Mouse (Mus musculus): ENCODE measurements around the gene Tmed1. TPM values are rescaled to one million over a fixed set of nuclear protein-coding genes. Genes with fewer than 3 reads are reported as not detected.

Gene Tmed1
- 7.8 TPM for polyA plus RNA-seq (2017; shearing (Covaris generic))

GRCm38 (mm10) chr9:21509772-21510688 is at the start of gene Tmed1:
Tmed1 (minus strand) TSS chr9:21510252.

GRCm38 (mm10) chr9:21546789-21547074 is 36.7 kb upstream of the Tmed1 start, which contains the start of gene Carm1:
Carm1 (plus strand) TSS chr9:21546894.

GRCm38 (mm10) chr9:21525937-21526633 is 16.0 kb upstream of the Tmed1 start, which contains the start of gene AB124611:
AB124611 (plus strand) TSS chr9:21526176.

Other genes starting within 250 kb of the Tmed1 start
- 83.2 TPM for gene Atg4d, start 245.0 kb downstream of the Tmed1 start, polyA plus RNA-seq (2017; shearing (Covaris generic))
- gene Kri1, start 222.3 kb downstream of the Tmed1 start, polyA plus RNA-seq (2017; shearing (Covaris generic)): 30.7 TPM
- gene Cdkn2d, start 218.8 kb downstream of the Tmed1 start, polyA plus RNA-seq (2017; shearing (Covaris generic)): 70.0 TPM
- 2.1 TPM for gene Ap1m2, start 197.9 kb downstream of the Tmed1 start, polyA plus RNA-seq (2017; shearing (Covaris generic))
- gene Slc44a2, start 189.6 kb downstream of the Tmed1 start, polyA plus RNA-seq (2017; shearing (Covaris generic)): 261 TPM
- gene Ilf3, start 142.4 kb downstream of the Tmed1 start, polyA plus RNA-seq (2017; shearing (Covaris generic)): 51.0 TPM
- gene Qtrt1, start 98.4 kb downstream of the Tmed1 start, polyA plus RNA-seq (2017; shearing (Covaris generic)): 54.3 TPM
- gene Dnm2, start 85.3 kb downstream of the Tmed1 start, polyA plus RNA-seq (2017; shearing (Covaris generic)): 261 TPM
- gene AB124611, start 15.9 kb upstream of the Tmed1 start, polyA plus RNA-seq (2017; shearing (Covaris generic)): 46.1 TPM
- 38.3 TPM for gene Carm1, start 36.6 kb upstream of the Tmed1 start, polyA plus RNA-seq (2017; shearing (Covaris generic))
- gene Timm29, start 82.5 kb upstream of the Tmed1 start, polyA plus RNA-seq (2017; shearing (Covaris generic)): 15.9 TPM
- gene Yipf2, start 82.6 kb upstream of the Tmed1 start, polyA plus RNA-seq (2017; shearing (Covaris generic)): 14.0 TPM
- gene Smarca4, start 105.9 kb upstream of the Tmed1 start, polyA plus RNA-seq (2017; shearing (Covaris generic)): 51.4 TPM
- gene Ldlr, start 213.2 kb upstream of the Tmed1 start, polyA plus RNA-seq (2017; shearing (Covaris generic)): 31.9 TPM

Measured in effector memory CD4-positive, alpha-beta T cell, adult 7 months (primary cell).